Mouse (Mus musculus) colon, adult 2 months (tissue): ENCODE results near the gene Tmem179b. TPM values are rescaled to one million over a fixed set of nuclear protein-coding genes. Genes with fewer than 3 reads are reported as not detected.

ENCODE experiments used
- polyA plus RNA-seq: library from polyadenylated mRNA; depleted of rRNA; stranded (reverse); fragments of >200 nt; gene quantifications from 2 replicates; pipeline ENCODE4 v1.2.3, GENCODE M21; 2012; rRNA removed

Gene Tmem179b
- polyA plus RNA-seq, 1 experiment: 72.7 TPM

Other genes starting within 250 kb of the Tmem179b start
- not detected in 2 replicates for gene Slc22a8, start 183.2 kb downstream of the Tmem179b start, polyA plus RNA-seq
- gene Slc22a6, start 156.4 kb downstream of the Tmem179b start, polyA plus RNA-seq: not detected in 2 replicates
- gene Chrm1, start 110.7 kb downstream of the Tmem179b start, polyA plus RNA-seq: 8.6 and 12.4 TPM in 2 replicates
- 77.3 and 84.0 TPM in 2 replicates for gene Slc3a2, start 51.1 kb downstream of the Tmem179b start, polyA plus RNA-seq
- gene Wdr74, start 38.6 kb downstream of the Tmem179b start, polyA plus RNA-seq: 23.1 and 24.6 TPM in 2 replicates
- gene 1700092M07Rik, start 33.7 kb downstream of the Tmem179b start, polyA plus RNA-seq: not detected in 2 replicates
- gene Stx5a, start 33.1 kb downstream of the Tmem179b start, polyA plus RNA-seq: 76.8 and 84.3 TPM in 2 replicates
- gene Nxf1, start 17.4 kb downstream of the Tmem179b start, polyA plus RNA-seq: 46.2 and 48.5 TPM in 2 replicates
- gene Tmem223, start 3.5 kb downstream of the Tmem179b start, polyA plus RNA-seq: 138 and 175 TPM in 2 replicates
- gene Taf6l, start 11.9 kb upstream of the Tmem179b start, polyA plus RNA-seq: 9.5 and 9.9 TPM in 2 replicates
- gene Polr2g, start 24.1 kb upstream of the Tmem179b start, polyA plus RNA-seq: 17.4 and 20.0 TPM in 2 replicates
- 1.6 and 1.9 TPM in 2 replicates for gene Zbtb3, start 28.1 kb upstream of the Tmem179b start, polyA plus RNA-seq
- gene Ttc9c, start 44.9 kb upstream of the Tmem179b start, polyA plus RNA-seq: 9.8 and 12.1 TPM in 2 replicates
- gene Hnrnpul2, start 45.5 kb upstream of the Tmem179b start, polyA plus RNA-seq: 23.2 and 24.4 TPM in 2 replicates
- gene AC129217.1, start 55.3 kb upstream of the Tmem179b start, polyA plus RNA-seq: 2.4 and 6.1 TPM in 2 replicates
- gene Bscl2, start 63.0 kb upstream of the Tmem179b start, polyA plus RNA-seq: 125 and 157 TPM in 2 replicates
- 2.1 and 2.8 TPM in 2 replicates for gene Gng3, start 64.7 kb upstream of the Tmem179b start, polyA plus RNA-seq
- gene Lrrn4cl, start 76.3 kb upstream of the Tmem179b start, polyA plus RNA-seq: 1.5 and 3.0 TPM in 2 replicates
- gene Ubxn1, start 97.0 kb upstream of the Tmem179b start, polyA plus RNA-seq: 113 and 124 TPM in 2 replicates
- gene Uqcc3, start 106.5 kb upstream of the Tmem179b start, polyA plus RNA-seq: 24.9 and 27.0 TPM in 2 replicates
- gene Lbhd1, start 109.3 kb upstream of the Tmem179b start, polyA plus RNA-seq: 0.76 and 1.1 TPM in 2 replicates
- not detected in 2 replicates for gene Gm49403, start 109.5 kb upstream of the Tmem179b start, polyA plus RNA-seq
- gene 1810009A15Rik, start 114.4 kb upstream of the Tmem179b start, polyA plus RNA-seq: 9.0 and 12.8 TPM in 2 replicates
- gene Gm49416, start 114.5 kb upstream of the Tmem179b start, polyA plus RNA-seq: not detected in 2 replicates
- 24.4 and 26.7 TPM in 2 replicates for gene Ints5, start 118.5 kb upstream of the Tmem179b start, polyA plus RNA-seq
- 94.0 and 114 TPM in 2 replicates for gene Ganab, start 123.6 kb upstream of the Tmem179b start, polyA plus RNA-seq
- 114 and 123 TPM in 2 replicates for gene B3gat3, start 145.9 kb upstream of the Tmem179b start, polyA plus RNA-seq
- gene Rom1, start 154.9 kb upstream of the Tmem179b start, polyA plus RNA-seq: 11.4 and 12.6 TPM in 2 replicates
- 34.6 and 42.8 TPM in 2 replicates for gene Eml3, start 155.1 kb upstream of the Tmem179b start, polyA plus RNA-seq
- gene Mta2, start 167.4 kb upstream of the Tmem179b start, polyA plus RNA-seq: 17.1 and 24.9 TPM in 2 replicates
- gene Tut1, start 179.4 kb upstream of the Tmem179b start, polyA plus RNA-seq: 14.7 and 16.6 TPM in 2 replicates
- gene Eef1g, start 192.6 kb upstream of the Tmem179b start, polyA plus RNA-seq: 172 and 210 TPM in 2 replicates
- gene Ahnak, start 214.8 kb upstream of the Tmem179b start, polyA plus RNA-seq: 26.2 and 29.7 TPM in 2 replicates